Mouse (Mus musculus) urinary bladder, adult 2 months (tissue): ENCODE measurements around the gene H2al1g. TPM values are rescaled to one million over a fixed set of nuclear protein-coding genes. Genes with fewer than 3 reads are reported as not detected.

ENCODE experiments used
- polyA plus RNA-seq: library from polyadenylated mRNA; depleted of rRNA; stranded (reverse); fragments of >200 nt; gene quantifications from 2 replicates; pipeline ENCODE4 v1.2.3, GENCODE M21; 2012; rRNA removed

The H2al1g gene
- polyA plus RNA-seq, 1 experiment, result not detected

Other genes with a start within 250 kb of the H2al1g start
- gene H2al1a, start 19.0 kb upstream of the H2al1g start, polyA plus RNA-seq, result not detected in 2 replicates
- not detected in 2 replicates for gene H2al1b, start 15.8 kb upstream of the H2al1g start, polyA plus RNA-seq
- gene H2al1c, start 12.6 kb upstream of the H2al1g start, polyA plus RNA-seq, result not detected in 2 replicates
- not detected in 2 replicates for gene H2al1d, start 9.4 kb upstream of the H2al1g start, polyA plus RNA-seq
- gene H2al1e, start 6.3 kb upstream of the H2al1g start, polyA plus RNA-seq, result not detected in 2 replicates
- gene H2al1f, start 3.1 kb upstream of the H2al1g start, polyA plus RNA-seq, result not detected in 2 replicates
- not detected in 2 replicates for gene H2al1h, start 3.2 kb downstream of the H2al1g start, polyA plus RNA-seq
- gene H2al1i, start 6.4 kb downstream of the H2al1g start, polyA plus RNA-seq, result not detected in 2 replicates
- gene H2al1j, start 9.6 kb downstream of the H2al1g start, polyA plus RNA-seq, result not detected in 2 replicates